Mouse (Mus musculus): Measurements from ENCODE around the gene Cacna1a. TPM values are rescaled to one million over a fixed set of nuclear protein-coding genes. Genes with fewer than 3 reads are reported as not detected.

Cacna1a gene
- total and polyA plus RNA-seq, 3 experiments, result 3.2 to 5.1 TPM; not detected in 1

DNA sequence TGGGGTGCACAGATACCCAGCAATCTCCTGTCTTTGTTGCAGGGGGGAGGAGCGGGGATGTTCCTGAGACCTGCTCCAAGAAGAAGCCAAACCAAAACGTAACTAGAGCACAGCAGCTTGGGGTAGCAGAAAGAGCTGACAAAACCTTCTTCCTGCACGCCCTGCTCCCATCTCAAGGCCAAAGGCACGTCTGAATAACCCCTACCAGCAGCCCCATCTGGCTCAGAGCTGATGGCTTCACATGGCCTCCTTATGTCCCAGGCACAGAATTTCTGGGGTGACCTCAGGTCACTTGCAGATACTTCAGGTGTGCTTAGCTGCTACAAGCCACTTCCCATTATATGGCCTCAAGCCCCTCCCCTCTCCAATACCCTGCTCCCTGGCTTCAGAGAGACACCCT, 48.4 kb upstream of the Cacna1a start:
- Histone ChIP-seq H3K4me3 (ENCODE audit: control insufficient read depth in 1 of 2, insufficient read depth in 1 of 2, low read depth in 2 of 2, low read length in 2 of 2) (no peak overlapping the region), H3K36me3 (ENCODE audit: control insufficient read depth in 1 of 2, insufficient read depth in 2 of 2, low read length in 2 of 2) (no peaks in the 10 kb centered on the region), H3K79me2 (ENCODE audit: control insufficient read depth, insufficient read depth, low read length, poor library complexity) (no peaks in the 10 kb centered on the region), H3K9me3 (replicated peaks; ENCODE audit: insufficient read depth, low read length) (no peaks in the 10 kb centered on the region), H3K9ac (ENCODE audit: control insufficient read depth, low read depth, low read length, poor library complexity, severe bottlenecking) (no peak overlapping the region), H3K27ac (ENCODE audit: control insufficient read depth, low read depth, low read length) (no peak overlapping the region), H3K4me1 (ENCODE audit: control insufficient read depth in 1 of 2, insufficient read depth in 2 of 2, low read length in 2 of 2) (no peaks in the 10 kb centered on the region), H3K27me3 (ENCODE audit: control insufficient read depth in 1 of 2, insufficient read depth in 2 of 2, low read length in 2 of 2) (peaks cover 0 to 5% of the 10 kb centered on the region in 2 experiments; a peak in 1 of 4 replicates)
- DNase-seq (ENCODE audit: low read depth, low spot score), result no peak
- TF ChIP-seq POLR2AphosphoS5 (IDR thresholded peaks at IDR 0.05; ENCODE audit: borderline replicate concordance, low read depth, low read length), result no peak
- TF ChIP-seq CHD1 (IDR thresholded peaks at IDR 0.05; ENCODE audit: low read depth, low read length), result no peak
- TF ChIP-seq TCF12 (IDR thresholded peaks at IDR 0.05; ENCODE audit: low read depth, low read length), result no peak
- no peak for TF ChIP-seq RCOR1 (IDR thresholded peaks at IDR 0.05; ENCODE audit: low read depth, low read length)
- TF ChIP-seq MAFK (IDR thresholded peaks at IDR 0.05; ENCODE audit: borderline replicate concordance, low read depth, low read length), result no peak
- TF ChIP-seq JUND (IDR thresholded peaks at IDR 0.05; ENCODE audit: low read depth, low read length), result no peak
- no peak for TF ChIP-seq EP300 (IDR thresholded peaks at IDR 0.05; ENCODE audit: low read depth in 1 of 2, low read length in 2 of 2)

DNA sequence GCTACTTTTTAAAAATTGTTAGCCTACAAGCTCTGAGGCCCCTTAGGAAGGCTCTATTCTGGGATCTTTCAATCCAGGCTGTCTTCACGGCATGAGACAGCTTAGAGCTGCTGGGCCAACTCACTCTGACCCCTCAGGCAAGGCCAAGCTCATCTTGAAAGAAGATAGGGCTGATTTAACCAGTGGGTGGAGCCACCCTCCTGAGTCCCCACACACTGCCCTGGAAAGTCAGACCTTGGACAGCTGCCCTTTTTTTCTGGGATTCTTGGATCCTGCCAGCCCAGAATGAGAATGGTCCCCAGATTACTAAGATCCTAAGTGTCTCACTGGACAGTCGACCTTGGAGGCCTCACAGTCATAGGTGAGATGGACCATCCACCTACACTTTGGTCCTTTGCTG, 47.6 kb upstream of the Cacna1a start:
- Histone ChIP-seq H3K9ac (ENCODE audit: control insufficient read depth, low read depth, low read length, poor library complexity, severe bottlenecking) (no peak overlapping the region), H3K27ac (ENCODE audit: control insufficient read depth, low read depth, low read length) (no peak overlapping the region), H3K4me1 (ENCODE audit: control insufficient read depth in 1 of 2, insufficient read depth in 2 of 2, low read length in 2 of 2) (no peaks in the 10 kb centered on the region), H3K79me2 (ENCODE audit: control insufficient read depth, insufficient read depth, low read length, poor library complexity) (no peaks in the 10 kb centered on the region), H3K4me3 (ENCODE audit: control insufficient read depth in 1 of 2, insufficient read depth in 1 of 2, low read depth in 2 of 2, low read length in 2 of 2) (no peak overlapping the region), H3K36me3 (ENCODE audit: control insufficient read depth in 1 of 2, insufficient read depth in 2 of 2, low read length in 2 of 2) (no peaks in the 10 kb centered on the region), H3K27me3 (ENCODE audit: control insufficient read depth in 1 of 2, insufficient read depth in 2 of 2, low read length in 2 of 2) (0 out of 4 replicates have a peak, but pooled peaks cover 0 to 4% of the 10 kb centered on the region in 2 experiments), H3K9me3 (replicated peaks; ENCODE audit: insufficient read depth, low read length) (no peaks in the 10 kb centered on the region)
- TF ChIP-seq POLR2A (IDR thresholded peaks at IDR 0.05; ENCODE audit: control insufficient read depth in 1 of 2, insufficient read depth in 1 of 2, low read depth in 1 of 2, low read length in 2 of 2, poor library complexity in 1 of 2) (no peak), POLR2AphosphoS2 (IDR thresholded peaks at IDR 0.05; ENCODE audit: low read length) (no peak), CHD1 (IDR thresholded peaks at IDR 0.05; ENCODE audit: low read depth, low read length) (no peak), HCFC1 (IDR thresholded peaks at IDR 0.05; ENCODE audit: low read depth, low read length) (no peak), E2F4 (IDR thresholded peaks at IDR 0.05; ENCODE audit: borderline replicate concordance, low read depth, low read length) (no peak), SMC3 (IDR thresholded peaks at IDR 0.05; ENCODE audit: low read depth, low read length) (no peak), GABPA (IDR thresholded peaks at IDR 0.05; ENCODE audit: low read depth, low read length) (no peak), ZKSCAN1 (IDR thresholded peaks at IDR 0.05; ENCODE audit: low read depth, low read length) (no peak)
- no peak for DNase-seq (ENCODE audit: low read depth, low spot score)

GRCm38 (mm10) chr8:84345493-84345892, 42.7 kb upstream of the Cacna1a start:
- H3K9me3 ChIP-seq (replicated peaks; ENCODE audit: insufficient read depth, low read length), result no peaks in the 10 kb centered on the region
- H3K9ac ChIP-seq (ENCODE audit: control insufficient read depth, low read depth, low read length, poor library complexity, severe bottlenecking), result no peak overlapping the region
- no peaks in the 10 kb centered on the region for H3K4me1 ChIP-seq (ENCODE audit: control insufficient read depth in 1 of 2, insufficient read depth in 2 of 2, low read length in 2 of 2)
- no peak overlapping the region for H3K4me3 ChIP-seq (ENCODE audit: control insufficient read depth in 1 of 2, insufficient read depth in 1 of 2, low read depth in 2 of 2, low read length in 2 of 2)
- no peaks in the 10 kb centered on the region for H3K79me2 ChIP-seq (ENCODE audit: control insufficient read depth, insufficient read depth, low read length, poor library complexity)
- no peak for TF ChIP-seq E2F4 (IDR thresholded peaks at IDR 0.05; ENCODE audit: borderline replicate concordance, low read depth, low read length)
- no peak for TF ChIP-seq EP300 (IDR thresholded peaks at IDR 0.05; ENCODE audit: low read depth in 1 of 2, low read length in 2 of 2)
- TF ChIP-seq ELF1 (IDR thresholded peaks at IDR 0.05; ENCODE audit: low read depth, low read length), result no peak
- no peak for TF ChIP-seq SIN3A (IDR thresholded peaks at IDR 0.05; ENCODE audit: low read length)
- no peak for TF ChIP-seq ETS1 (IDR thresholded peaks at IDR 0.05; ENCODE audit: low read depth, low read length)
- no peak for TF ChIP-seq MAZ (IDR thresholded peaks at IDR 0.05; ENCODE audit: low read depth, low read length)
- TF ChIP-seq RAD21 (IDR thresholded peaks at IDR 0.05; ENCODE audit: low read depth, low read length), result no peak
- TF ChIP-seq RCOR1 (IDR thresholded peaks at IDR 0.05; ENCODE audit: low read depth, low read length), result no peak
- no peak for TF ChIP-seq POLR2AphosphoS2 (IDR thresholded peaks at IDR 0.05; ENCODE audit: low read length)
- no peaks in the 10 kb centered on the region for H3K36me3 ChIP-seq (ENCODE audit: control insufficient read depth in 1 of 2, insufficient read depth in 2 of 2, low read length in 2 of 2)
- DNase-seq (ENCODE audit: low read depth, low spot score), result no peak
- H3K27me3 ChIP-seq (ENCODE audit: control insufficient read depth in 1 of 2, insufficient read depth in 2 of 2, low read length in 2 of 2), result peaks cover 0 to 4% of the 10 kb centered on the region in 2 experiments; a peak in 1 of 4 replicates
- H3K27ac ChIP-seq (ENCODE audit: control insufficient read depth, low read depth, low read length), result no peak overlapping the region

Data from MEL (cell line).